In genomic region chr12:74055336-74055931, GRCm38 (mm10) we compare ENCODE assay signal across 9 mouse cellular contexts. TPM values are rescaled to one million over a fixed set of nuclear protein-coding genes. Genes with fewer than 3 reads are reported as not detected.
DNase-seq lines count a peak whose midpoint lies in the region; ATAC-seq lines count a peak whose summit lies in the region.
"Had no signal": no experiment of that assay in that cellular context is flagged by ENCODE, and none has a peak within 500 bp of the region (broad histone marks: within the 10 kb centered on the region; RNA-seq: fewer than 3 reads in every experiment).

No protein-coding gene starts in this region.

- H3K27ac ChIP-seq in midbrain, embryonic 13.5 days, result no peak overlapping the region

- ATAC-seq in hematopoietic stem cell, adult 5-6 weeks (replicated peaks in 1 of 2; ENCODE audit: insufficient read depth in 1 of 2, low FRiP score in 2 of 2, low TSS enrichment in 1 of 2, low read depth in 1 of 2, poor library complexity in 2 of 2, severe bottlenecking in 2 of 2), result peak; percentile 25 to 56; a peak in 1 of 4 replicates
- ATAC-seq in midbrain, embryonic 13.5 days, result peak; percentile 94

- H3K4me1 ChIP-seq in midbrain, embryonic 13.5 days (replicated peaks), result no peaks in the 10 kb centered on the region

- no peaks in the 10 kb centered on the region for H3K36me3 ChIP-seq in midbrain, embryonic 13.5 days

- H3K27me3 ChIP-seq in midbrain, embryonic 13.5 days, result no peaks in the 10 kb centered on the region

- H3K4me3 ChIP-seq in midbrain, embryonic 13.5 days (replicated peaks), result no peak overlapping the region

- H3K9me3 ChIP-seq in midbrain, embryonic 13.5 days, result no peaks in the 10 kb centered on the region

- peak; percentile 71 for DNase-seq in urinary bladder, postnatal 14 days (ENCODE audit: low spot score)
- no peak for DNase-seq in urinary bladder, adult 2 months (ENCODE audit: low spot score)
- peak; percentile 63 to 83 for DNase-seq in cerebellum, postnatal 4 days (ENCODE audit: low spot score in 2 of 2)
- peak; percentile 86 to 91 for DNase-seq in layer of hippocampus, postnatal 10 days (ENCODE audit: low spot score in 2 of 2)
- DNase-seq in testis, postnatal 10 days (ENCODE audit: low spot score), result peak; percentile 66
- DNase-seq in gastrocnemius, adult 8-10 months (ENCODE audit: low spot score in 2 of 2), result no peak

- 52% methylated on average over 12 of the region's 12 CpGs for WGBS in midbrain, embryonic 13.5 days

- H3K4me2 ChIP-seq in midbrain, embryonic 13.5 days (replicated peaks), result no peak overlapping the region

- no peak overlapping the region for H3K9ac ChIP-seq in midbrain, embryonic 13.5 days (replicated peaks)

RNA-seq across cellular contexts. Expression of gene Syt16, which starts 58.0 kb away (rescaled TPM):
- polyA plus RNA-seq in urinary bladder, adult 2 months (2012; rRNA removed), result 13.8 and 16.9 TPM in 2 replicates
- total RNA-seq in hematopoietic stem cell, adult 5-6 weeks (2017), result 0.31 TPM in 1 of 2 replicates, not detected in the other
- total RNA-seq in layer of hippocampus, postnatal 10 days (2021), result 10 to 100 TPM; 74.6 to 78.0 TPM
- 45.2 and 47.0 TPM in 2 replicates for polyA plus RNA-seq in midbrain, embryonic 13.5 days (2015; fragmentation: Nextera tagmentation; extraction: Ambion mirVana)
- not detected for total RNA-seq in gastrocnemius, adult 8-10 months (2022)
- total RNA-seq: heart, adult 18-20 months had no signal

Comparison
In these comparisons a context has a peak if more than half of its experiments do, and no peak if none do; other contexts are left out.
1. DNase-seq: peak in urinary bladder, postnatal 14 days (single experiment), cerebellum, postnatal 4 days (2 of 2), layer of hippocampus, postnatal 10 days (2 of 2) and testis, postnatal 10 days (single experiment); none in urinary bladder, adult 2 months (single experiment) and gastrocnemius, adult 8-10 months (0 of 2).
2. RNA of gene Syt16, which starts 58.0 kb away (total RNA-seq): 74.6 to 78.0 TPM in layer of hippocampus, postnatal 10 days; 0.31 TPM in hematopoietic stem cell, adult 5-6 weeks and not detected in gastrocnemius, adult 8-10 months; every median in the first group is over 10 times any median in the second.